Mouse (Mus musculus) embryonic stem cell, embryonic (primary cell): ENCODE measurements around the gene Castor2.

ENCODE experiments used
- CTCF ChIA-PET, 4 experiments: fragments of 300-600 bp in 2 of 4; fragments of 350-600 bp in 2 of 4; sonication (Branson Sonifier 250); formaldehyde crosslinking; loops; one replicate each; lab custom pipeline; 2022; ENCODE audit warnings: inconsistent platforms in 2 of 4; lab: Charles Lee
- POLR2A ChIA-PET, 4 experiments: fragments of 300-600 bp in 2 of 4; fragments of 350-600 bp in 2 of 4; sonication (Branson Sonifier 250); formaldehyde crosslinking; loops; one replicate each; lab custom pipeline; 2022; ENCODE audit warnings: antibody characterized with exemption in 4 of 4, inconsistent platforms in 1 of 4; lab: Charles Lee

The Castor2 gene

GRCm38 (mm10) chr5:134099496-134100211 lies at the start of gene Castor2:
TSS of gene Castor2 (plus strand) at chr5:134099711.
- CTCF ChIA-PET, result interaction anchor here (0.5 to 1.4 kb wide), 10 partner anchors 16 to 551 kb away, joined by 3 to 4 read pairs (median 4); no protein-coding TSS in a partner anchor
- POLR2A ChIA-PET, result interaction anchor here in 3 of 4 experiments (0.6 to 1.7 kb wide), 19 partner anchors 9 to 551 kb away, joined by 3 to 7 read pairs (median 3); partner anchors contain the start of genes Clip2 (in 1 of the 3), Gtf2i (in 1 of the 3) and Gtf2ird2 (in 1 of the 3)

GRCm38 (mm10) chr5:134050711-134051110 lies 48.8 kb upstream of the Castor2 start:
- CTCF ChIA-PET, result interaction anchor here in 2 of 4 experiments (0.6 kb wide), 2 partner anchors 13 to 29 kb away, joined by 3 read pairs; no protein-coding TSS in a partner anchor
- POLR2A ChIA-PET, result interaction anchor here in 1 of 4 experiments (0.7 kb wide), 1 partner anchor 242 kb away, joined by 3 read pairs; no protein-coding TSS in a partner anchor

GRCm38 (mm10) chr5:134052614-134053013 lies 46.9 kb upstream of the Castor2 start:
- CTCF ChIA-PET, result interaction anchor here (0.6 to 1.9 kb wide), 8 partner anchors 39 to 317 kb away, joined by 3 to 10 read pairs (median 3); no protein-coding TSS in a partner anchor
- POLR2A ChIA-PET, result no interaction called here

- CTCF ChIA-PET, result interaction anchor here in 1 of 4 experiments (1.3 kb wide), 1 partner anchor 9 kb away, joined by 11 read pairs; no protein-coding TSS in a partner anchor
- POLR2A ChIA-PET, result no interaction called here
Observed at GRCm38 (mm10) chr5:134054496-134054895, 45.0 kb upstream of the Castor2 start.

GRCm38 (mm10) chr5:134058793-134059352 lies 40.6 kb upstream of the Castor2 start:
- CTCF ChIA-PET, result interaction anchor here (0.5 to 1.1 kb wide), 5 partner anchors 17 to 726 kb away, joined by 3 to 4 read pairs (median 3); no protein-coding TSS in a partner anchor
- POLR2A ChIA-PET, result interaction anchor here in 1 of 4 experiments (0.6 kb wide), 1 partner anchor 254 kb away, joined by 3 read pairs; no protein-coding TSS in a partner anchor

- ChIA-PET CTCF (interaction anchor here (0.5 to 3.2 kb wide), 33 partner anchors 9 to 1832 kb away, joined by 3 to 11 read pairs (median 3); partner anchors contain the start of gene Gtf2i (in 1 of the 4)), POLR2A (interaction anchor here in 2 of 4 experiments (0.7 kb wide), 2 partner anchors 57 to 1486 kb away, joined by 3 to 4 read pairs; no protein-coding TSS in a partner anchor)
Observed at GRCm38 (mm10) chr5:134063362-134064064, 36.0 kb upstream of the Castor2 start.

GRCm38 (mm10) chr5:134066261-134066660 lies 33.2 kb upstream of the Castor2 start:
- CTCF ChIA-PET, result no interaction called here
- POLR2A ChIA-PET, result no interaction called here

GRCm38 (mm10) chr5:134067924-134068323 lies 31.6 kb upstream of the Castor2 start:
- ChIA-PET CTCF (interaction anchor here (0.5 to 1.3 kb wide), 9 partner anchors 8 to 973 kb away, joined by 3 to 5 read pairs (median 4); partner anchors contain the start of gene Castor2 (in 1 of the 4)), POLR2A (no interaction called here)

GRCm38 (mm10) chr5:134073512-134074041 lies 25.9 kb upstream of the Castor2 start:
- POLR2A ChIA-PET, result no interaction called here

GRCm38 (mm10) chr5:134074368-134074767 lies 25.1 kb upstream of the Castor2 start:
- ChIA-PET POLR2A (no interaction called here), CTCF (no interaction called here)

More at GRCm38 (mm10) chr5:134073512-134074041, 25.9 kb upstream of the Castor2 start:
- CTCF ChIA-PET, result interaction anchor here in 1 of 4 experiments (1.9 kb wide), 1 partner anchor 10 kb away, joined by 7 read pairs; no protein-coding TSS in a partner anchor

GRCm38 (mm10) chr5:134076175-134076574 lies 23.3 kb upstream of the Castor2 start:
- CTCF ChIA-PET, result interaction anchor here (0.6 to 1.4 kb wide), 20 partner anchors 8 to 416 kb away, joined by 3 to 5 read pairs (median 3); partner anchors contain the start of gene Castor2 (in 1 of the 4)

GRCm38 (mm10) chr5:134080685-134081548 lies 18.6 kb upstream of the Castor2 start:
- POLR2A ChIA-PET, result interaction anchor here in 1 of 4 experiments (0.6 kb wide), 1 partner anchor 335 kb away, joined by 3 read pairs; no protein-coding TSS in a partner anchor
- CTCF ChIA-PET, result no interaction called here

More at GRCm38 (mm10) chr5:134076175-134076574, 23.3 kb upstream of the Castor2 start:
- POLR2A ChIA-PET, result interaction anchor here in 1 of 4 experiments (0.6 kb wide), 1 partner anchor 25 kb away, joined by 3 read pairs; no protein-coding TSS in a partner anchor

- ChIA-PET POLR2A (no interaction called here), CTCF (interaction anchor here in 3 of 4 experiments (0.5 to 1.0 kb wide), 9 partner anchors 13 to 1736 kb away, joined by 3 to 7 read pairs (median 3); no protein-coding TSS in a partner anchor)
Observed at GRCm38 (mm10) chr5:134085227-134085626, 14.3 kb upstream of the Castor2 start.

GRCm38 (mm10) chr5:134085887-134086639 lies 13.4 kb upstream of the Castor2 start:
- ChIA-PET CTCF (interaction anchor here in 3 of 4 experiments (0.5 to 1.0 kb wide), 9 partner anchors 10 to 429 kb away, joined by 3 to 7 read pairs (median 3); no protein-coding TSS in a partner anchor), POLR2A (no interaction called here)

- ChIA-PET POLR2A (no interaction called here), CTCF (interaction anchor here in 2 of 4 experiments (0.6 to 1.0 kb wide), 2 partner anchors 11 to 814 kb away, joined by 3 to 7 read pairs; no protein-coding TSS in a partner anchor)
Observed at GRCm38 (mm10) chr5:134087211-134087610, 12.3 kb upstream of the Castor2 start.

GRCm38 (mm10) chr5:134095766-134096165 lies 3.7 kb upstream of the Castor2 start:
- POLR2A ChIA-PET, result no interaction called here
- CTCF ChIA-PET, result interaction anchor here in 1 of 4 experiments (0.5 kb wide), 1 partner anchor 53 kb away, joined by 7 read pairs; no protein-coding TSS in a partner anchor
